Mouse (Mus musculus) liver, embryonic 13.5 days (tissue): ENCODE results near the gene Ppp1r12b. TPM values are rescaled to one million over a fixed set of nuclear protein-coding genes. Genes with fewer than 3 reads are reported as not detected.
A peak's percentile ranks its signal among the peaks of the same experiment; 100 is the strongest.

Source experiments
- ATAC-seq: fragments of 200-750 bp; cut with Nextera tagmentation; 2 replicates; pipeline ENCODE4 v1.8.0; 2017; ENCODE audit warnings: low read depth, mild to moderate bottlenecking, moderate number of reproducible peaks, moderate library complexity
- DNase-seq: peaks from one replicate; pipeline ENCODE4 v3.0.0; 2022
- H3K27ac ChIP-seq: fragments of 300-500 bp; sonication (generic); 2 replicates; pipeline ENCODE4 v1.5.1; 2015; ENCODE audit warnings: moderate library complexity, mild to moderate bottlenecking, inconsistent platforms
- H3K27me3 ChIP-seq: fragments of 300-500 bp; sonication (generic); 2 replicates; pipeline ENCODE4 v1.6.1; 2015; ENCODE audit warnings: mild to moderate bottlenecking, inconsistent platforms
- H3K36me3 ChIP-seq: fragments of 300-500 bp; sonication (generic); 2 replicates; pipeline ENCODE4 v1.6.1; 2015; ENCODE audit warnings: mild to moderate bottlenecking, inconsistent platforms
- H3K4me1 ChIP-seq: fragments of 300-500 bp; sonication (generic); replicated peaks from 2 replicates; pipeline ENCODE4 v1.6.1; 2015; ENCODE audit warnings: inconsistent platforms
- H3K4me2 ChIP-seq: fragments of 300-500 bp; sonication (generic); 2 replicates; pipeline ENCODE4 v1.6.1; 2015; ENCODE audit warnings: inconsistent platforms, mild to moderate bottlenecking, moderate library complexity
- H3K4me3 ChIP-seq: fragments of 300-500 bp; sonication (generic); replicated peaks from 2 replicates; pipeline ENCODE4 v1.5.1; 2015; ENCODE audit warnings: mild to moderate bottlenecking, inconsistent platforms
- H3K9ac ChIP-seq: fragments of 300-500 bp; sonication (generic); 2 replicates; pipeline ENCODE4 v1.6.1; 2015; ENCODE audit warnings: mild to moderate bottlenecking, inconsistent platforms
- H3K9me3 ChIP-seq: fragments of 300-500 bp; sonication (generic); replicated peaks from 2 replicates; pipeline ENCODE4 v1.6.1; 2016; ENCODE audit warnings: inconsistent platforms
- WGBS: fragments of 180-500 bp; shearing (Covaris S2); methylation state at CpG from one replicate; pipeline ENCODE4 v1.1.7; 2015; ENCODE audit not compliant: insufficient replicate concordance; 5-methylcytosine and 5-hydroxymethylcytosine counted together
- polyA plus RNA-seq: library from polyadenylated mRNA; unstranded; fragments of >200 nt; fragmentation: Nextera tagmentation; extraction: Ambion mirVana; gene quantifications from 2 replicates; pipeline ENCODE4 v1.2.1, GENCODE M21; 2015

The Ppp1r12b gene
- polyA plus RNA-seq, 1 experiment from 2014 or later = 2.2 TPM

DNA sequence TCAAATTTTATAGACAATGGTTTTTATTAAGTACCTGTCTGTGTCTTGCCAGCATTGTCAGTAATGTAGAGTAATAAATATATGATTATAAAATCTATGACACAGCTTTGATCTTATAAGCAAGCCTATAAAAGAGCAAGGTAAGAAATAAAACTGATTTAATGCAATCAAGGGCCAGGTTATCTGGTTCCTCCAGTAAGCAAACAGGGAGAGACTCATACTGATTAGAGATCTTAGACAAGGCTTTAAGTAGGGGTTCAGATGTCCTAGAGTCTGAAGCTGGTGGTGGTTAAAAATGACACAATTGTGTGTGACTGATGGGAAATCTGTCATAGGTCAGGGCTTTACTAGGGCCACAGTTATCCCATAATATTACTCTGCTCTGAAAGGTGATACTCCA, 164.3 kb downstream of the Ppp1r12b start:
- H3K4me3 ChIP-seq = no peak overlapping the region
- no peak overlapping the region for H3K9ac ChIP-seq
- no peaks in the 10 kb centered on the region for H3K36me3 ChIP-seq
- H3K9me3 ChIP-seq = no peaks in the 10 kb centered on the region
- ATAC-seq (no peak), DNase-seq (no peak)
- H3K27ac ChIP-seq = no peak overlapping the region
- H3K4me2 ChIP-seq = no peak overlapping the region
- H3K27me3 ChIP-seq = no peaks in the 10 kb centered on the region
- H3K4me1 ChIP-seq = peaks cover 10% of the 10 kb centered on the region

DNA sequence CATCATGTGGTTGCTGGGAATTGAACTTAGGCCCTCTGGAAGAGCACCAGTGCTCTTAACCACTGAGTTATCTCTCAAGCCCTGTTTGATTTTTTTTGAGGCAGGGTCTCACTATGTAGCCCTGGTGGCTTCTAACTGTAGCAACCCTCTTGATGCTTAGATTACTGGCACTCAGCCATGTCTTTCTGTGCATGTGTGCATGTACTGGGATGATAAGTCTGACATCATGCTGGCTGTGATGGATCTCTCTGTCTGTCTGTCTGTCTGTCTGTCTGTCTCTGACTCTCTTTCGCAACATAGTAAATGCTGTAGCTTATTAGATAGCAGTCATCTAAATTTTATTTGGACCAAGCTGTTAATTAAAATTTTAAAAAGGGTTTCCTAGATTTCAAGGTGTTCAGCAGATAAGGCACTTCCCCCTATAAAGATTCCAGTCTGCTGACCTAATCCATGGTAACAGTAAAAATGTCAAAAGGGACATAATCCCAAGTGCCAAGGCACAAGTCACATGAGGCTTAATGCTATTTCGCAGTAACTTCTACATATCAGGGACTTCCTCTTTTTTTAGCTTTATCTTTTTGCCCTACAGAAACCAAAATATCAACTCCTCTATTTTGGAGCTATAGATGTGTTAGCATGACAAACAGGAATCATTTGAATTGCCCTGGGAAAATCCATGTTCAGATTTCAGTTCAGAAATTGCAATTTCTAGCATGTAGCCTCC, 164.9 kb downstream of the Ppp1r12b start:
- DNase-seq (no peak), ATAC-seq (0 out of 2 replicates have a peak, but pooled peaks have one; percentile 41)
- no peak overlapping the region for H3K9ac ChIP-seq
- H3K27ac ChIP-seq = no peak overlapping the region
- H3K9me3 ChIP-seq = no peaks in the 10 kb centered on the region
- no peak overlapping the region for H3K4me3 ChIP-seq
- 29% methylated on average over 2 of the region's 2 CpGs for WGBS
- no peak overlapping the region for H3K4me2 ChIP-seq
- H3K4me1 ChIP-seq = peaks cover 10% of the 10 kb centered on the region
- no peaks in the 10 kb centered on the region for H3K36me3 ChIP-seq
- no peaks in the 10 kb centered on the region for H3K27me3 ChIP-seq

DNA sequence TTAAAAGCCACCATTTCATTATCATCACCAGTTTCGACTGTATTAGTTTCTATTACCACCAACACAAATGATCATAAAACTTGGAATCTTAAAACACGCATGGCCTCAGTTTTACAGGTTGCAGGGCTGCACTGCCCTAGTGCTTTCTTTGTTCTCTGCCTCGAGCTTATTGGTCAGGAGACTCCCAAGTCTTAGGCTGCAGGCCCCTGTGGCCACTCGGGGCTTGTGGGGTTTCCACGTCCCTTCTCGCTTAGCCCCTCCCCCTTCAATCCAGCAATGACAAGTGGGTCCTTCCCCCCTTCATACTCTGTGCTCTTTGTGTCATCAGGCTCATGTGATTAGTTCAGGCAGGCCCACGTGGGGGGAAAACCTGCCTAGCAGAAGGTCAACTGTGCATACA, 167.6 kb downstream of the Ppp1r12b start:
- WGBS = 66% methylated on average over 7 of the region's 7 CpGs
- H3K36me3 ChIP-seq = no peaks in the 10 kb centered on the region

DNA sequence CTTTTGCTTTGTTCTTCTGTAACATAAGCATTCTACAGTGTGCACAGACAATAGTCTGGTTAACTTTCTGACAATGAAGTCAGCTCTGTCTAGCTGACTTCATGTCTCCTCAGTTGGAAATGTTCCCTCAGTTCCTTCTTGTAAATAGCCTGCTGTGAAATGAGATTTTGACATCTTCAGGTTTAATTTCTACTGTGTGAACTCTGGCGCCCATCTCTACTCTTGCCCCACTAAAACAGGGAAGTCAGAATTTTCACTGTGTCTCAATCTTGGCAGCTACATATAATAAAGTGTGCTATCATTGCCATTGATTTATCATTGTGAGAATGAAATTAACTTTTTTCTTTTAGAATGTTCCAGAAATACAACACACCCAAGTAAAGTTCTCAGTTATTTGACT, 170.8 kb downstream of the Ppp1r12b start:
- Histone ChIP-seq H3K4me2 (no peak overlapping the region), H3K4me3 (no peak overlapping the region), H3K27me3 (no peaks in the 10 kb centered on the region), H3K36me3 (no peaks in the 10 kb centered on the region), H3K9me3 (no peaks in the 10 kb centered on the region), H3K9ac (no peak overlapping the region), H3K4me1 (0 out of 2 replicates have a peak, but pooled peaks cover 3% of the 10 kb centered on the region), H3K27ac (no peak overlapping the region)
- WGBS = 66% methylated on average over 1 of the region's 1 CpGs
- DNase-seq = no peak
- ATAC-seq = no peak

More for the DNA sequence above, 167.6 kb downstream of the Ppp1r12b start:
- no peaks in the 10 kb centered on the region for H3K9me3 ChIP-seq
- no peaks in the 10 kb centered on the region for H3K27me3 ChIP-seq
- DNase-seq = no peak
- no peak overlapping the region for H3K27ac ChIP-seq
- no peak overlapping the region for H3K9ac ChIP-seq
- H3K4me3 ChIP-seq = no peak overlapping the region
- H3K4me2 ChIP-seq = no peak overlapping the region
- peaks cover 13% of the 10 kb centered on the region for H3K4me1 ChIP-seq
- ATAC-seq = no peak

DNA sequence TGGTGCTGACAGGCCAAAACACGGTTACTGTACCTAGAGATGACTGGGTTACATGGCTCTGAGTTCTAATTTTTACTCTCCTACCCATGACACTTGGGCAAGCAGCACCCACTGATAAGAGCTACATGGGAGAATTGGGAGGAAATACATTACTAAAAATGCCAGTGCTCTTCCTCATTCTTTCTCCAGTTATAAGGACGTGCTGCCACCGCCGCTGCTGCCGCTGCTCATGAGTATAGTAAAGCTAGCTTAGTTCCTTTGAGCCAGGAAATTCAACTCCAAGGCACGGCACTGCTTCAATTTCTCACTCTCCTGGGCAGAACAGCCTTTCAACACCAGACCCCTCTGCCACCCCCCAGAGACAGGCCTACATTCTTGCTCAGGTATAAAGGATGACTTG, 171.3 kb downstream of the Ppp1r12b start:
- Histone ChIP-seq H3K27me3 (no peaks in the 10 kb centered on the region), H3K4me1 (0 out of 2 replicates have a peak, but pooled peaks cover 3% of the 10 kb centered on the region), H3K9ac (no peak overlapping the region), H3K9me3 (no peaks in the 10 kb centered on the region), H3K4me2 (no peak overlapping the region), H3K36me3 (no peaks in the 10 kb centered on the region), H3K27ac (no peak overlapping the region), H3K4me3 (no peak overlapping the region)
- DNase-seq = no peak
- WGBS = 74% methylated on average over 6 of the region's 6 CpGs
- ATAC-seq = no peak

DNA sequence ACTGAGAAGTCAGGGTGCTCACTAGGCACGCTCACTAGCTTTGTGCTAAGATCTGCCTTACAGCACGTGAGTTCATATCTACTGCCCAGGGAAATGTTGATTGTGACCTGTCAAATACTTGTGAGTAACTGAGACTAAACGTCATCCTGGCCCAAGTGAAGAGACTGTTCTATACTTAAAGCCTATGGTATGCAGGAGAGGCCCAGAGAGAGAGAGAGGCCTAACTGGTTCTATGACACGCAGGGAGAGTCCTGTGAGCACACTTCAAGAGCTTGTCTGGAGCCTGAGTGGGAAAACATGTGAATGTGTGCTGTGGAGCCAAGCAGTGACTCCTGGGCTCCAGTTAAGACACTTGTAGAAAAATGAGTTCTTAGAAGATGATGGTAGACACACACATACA, 171.8 kb downstream of the Ppp1r12b start:
- ATAC-seq = no peak
- H3K9me3 ChIP-seq = no peaks in the 10 kb centered on the region
- H3K9ac ChIP-seq = no peak overlapping the region
- H3K4me3 ChIP-seq = no peak overlapping the region
- H3K4me2 ChIP-seq = no peak overlapping the region
- H3K36me3 ChIP-seq = no peaks in the 10 kb centered on the region
- no peaks in the 10 kb centered on the region for H3K27me3 ChIP-seq
- no peak overlapping the region for H3K27ac ChIP-seq
- 0 out of 2 replicates have a peak, but pooled peaks cover 3% of the 10 kb centered on the region for H3K4me1 ChIP-seq
- WGBS = 65% methylated on average over 4 of the region's 4 CpGs
- no peak for DNase-seq

DNA sequence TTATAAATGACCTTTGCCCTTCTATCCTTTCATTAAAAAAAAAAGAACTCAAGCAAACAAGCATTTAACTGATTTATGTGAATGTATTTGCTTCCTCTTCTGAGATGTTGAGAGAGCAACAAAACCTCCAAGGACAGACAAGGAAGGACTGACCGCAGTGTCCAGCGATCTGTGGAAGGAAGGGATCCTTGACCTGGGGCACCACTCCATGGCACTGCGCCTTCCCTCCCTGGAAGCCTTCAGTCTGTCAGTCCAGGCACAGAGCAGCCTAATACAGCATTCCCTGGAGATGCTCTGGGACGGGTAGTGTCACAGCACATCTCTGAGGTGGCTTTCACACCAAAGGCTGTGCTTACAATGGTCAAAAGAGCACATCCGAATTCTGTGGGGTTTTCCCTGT, 172.9 kb downstream of the Ppp1r12b start:
- WGBS = 74% methylated on average over 5 of the region's 5 CpGs
- Histone ChIP-seq H3K9ac (no peak overlapping the region), H3K9me3 (no peaks in the 10 kb centered on the region), H3K4me3 (no peak overlapping the region), H3K4me2 (no peak overlapping the region), H3K27ac (no peak overlapping the region), H3K27me3 (no peaks in the 10 kb centered on the region), H3K4me1 (peaks cover 7% of the 10 kb centered on the region; the same call in 1 of the 2 replicates), H3K36me3 (no peaks in the 10 kb centered on the region)
- no peak for DNase-seq
- no peak for ATAC-seq

DNA sequence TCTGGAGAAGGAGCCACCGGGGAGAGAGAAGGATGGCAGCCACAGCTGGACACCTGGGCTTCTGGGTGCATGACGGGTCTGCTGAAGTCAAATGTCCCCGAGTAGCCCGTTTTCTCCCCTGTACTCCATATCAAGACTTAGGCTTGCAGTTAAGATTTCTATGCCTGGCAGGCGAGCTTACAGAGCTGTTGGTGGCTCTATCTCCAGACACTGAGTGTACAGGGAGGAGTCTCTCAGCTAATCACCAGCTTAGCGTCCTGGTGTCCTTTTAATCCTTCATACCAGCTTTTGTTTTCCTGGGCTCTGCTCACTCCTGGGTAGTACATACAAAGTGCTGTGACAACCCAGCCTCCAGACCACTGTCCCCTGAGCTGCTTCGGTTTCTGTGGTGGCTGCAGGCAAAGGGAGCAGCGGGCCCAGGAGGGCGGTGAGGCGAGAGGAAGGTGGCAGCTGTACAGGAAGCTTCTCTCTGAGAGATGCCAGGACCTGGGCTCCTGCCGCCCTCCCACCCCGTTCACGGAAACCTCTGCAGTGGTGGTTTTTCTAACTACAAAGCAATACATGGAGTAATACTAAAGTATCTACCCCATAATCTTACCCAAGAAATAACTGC, 177.7 kb downstream of the Ppp1r12b start:
- H3K4me3 ChIP-seq = no peak overlapping the region
- H3K9me3 ChIP-seq = no peaks in the 10 kb centered on the region
- peaks cover 8% of the 10 kb centered on the region; the same call in 1 of the 2 replicates for H3K36me3 ChIP-seq
- no peak overlapping the region for H3K4me2 ChIP-seq
- no peak overlapping the region for H3K27ac ChIP-seq
- no peak overlapping the region; the same call in 1 of the 2 replicates for H3K9ac ChIP-seq
- ATAC-seq (peak; percentile 53; the same call in 1 of the 2 replicates), DNase-seq (no peak)
- peaks cover 18% of the 10 kb centered on the region; the same call in 1 of the 2 replicates for H3K4me1 ChIP-seq
- no peaks in the 10 kb centered on the region for H3K27me3 ChIP-seq
- WGBS = 59% methylated on average over 13 of the region's 13 CpGs

DNA sequence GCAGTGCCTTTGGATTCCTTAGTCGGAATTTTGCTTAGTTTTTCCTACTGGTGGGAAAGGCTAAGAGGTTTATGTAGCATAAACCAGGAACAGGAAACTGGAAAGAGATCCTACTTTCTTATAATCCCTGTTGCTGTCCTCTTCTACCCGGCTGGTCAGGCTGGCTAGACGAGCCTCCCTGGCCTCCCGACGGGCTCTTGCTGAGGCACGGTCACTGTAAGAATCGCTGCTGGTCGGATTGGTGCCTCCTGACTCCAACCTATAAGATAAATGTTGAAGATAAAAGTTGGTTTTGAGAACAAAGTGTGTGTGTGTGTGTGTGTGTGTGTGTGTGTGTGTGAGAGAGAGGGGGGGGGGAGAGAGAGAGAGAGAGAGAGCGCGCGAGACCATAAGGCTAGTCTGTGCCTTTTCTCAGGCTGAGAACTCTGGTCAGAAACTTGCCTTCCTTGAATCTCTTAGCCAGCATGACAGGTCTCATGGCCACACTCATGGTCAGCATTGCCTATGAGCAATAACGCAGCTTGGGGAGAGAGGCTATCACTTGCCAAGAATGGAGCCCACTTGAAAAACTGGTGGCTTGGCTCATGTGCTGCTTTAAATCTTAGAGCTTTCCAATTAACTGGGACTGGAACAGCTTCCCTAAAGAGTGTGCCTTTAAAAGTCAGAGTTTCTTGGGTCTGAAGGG, 178.4 kb downstream of the Ppp1r12b start:
- no peak overlapping the region for H3K4me2 ChIP-seq
- WGBS = 79% methylated on average over 12 of the region's 12 CpGs
- no peak overlapping the region for H3K27ac ChIP-seq
- no peaks in the 10 kb centered on the region for H3K27me3 ChIP-seq
- H3K4me3 ChIP-seq = no peak overlapping the region
- ATAC-seq (no peak), DNase-seq (no peak)
- H3K9me3 ChIP-seq = no peaks in the 10 kb centered on the region
- H3K4me1 ChIP-seq = peaks cover 18% of the 10 kb centered on the region; the same call in 1 of the 2 replicates
- peaks cover 8% of the 10 kb centered on the region; the same call in 1 of the 2 replicates for H3K36me3 ChIP-seq
- no peak overlapping the region for H3K9ac ChIP-seq

DNA sequence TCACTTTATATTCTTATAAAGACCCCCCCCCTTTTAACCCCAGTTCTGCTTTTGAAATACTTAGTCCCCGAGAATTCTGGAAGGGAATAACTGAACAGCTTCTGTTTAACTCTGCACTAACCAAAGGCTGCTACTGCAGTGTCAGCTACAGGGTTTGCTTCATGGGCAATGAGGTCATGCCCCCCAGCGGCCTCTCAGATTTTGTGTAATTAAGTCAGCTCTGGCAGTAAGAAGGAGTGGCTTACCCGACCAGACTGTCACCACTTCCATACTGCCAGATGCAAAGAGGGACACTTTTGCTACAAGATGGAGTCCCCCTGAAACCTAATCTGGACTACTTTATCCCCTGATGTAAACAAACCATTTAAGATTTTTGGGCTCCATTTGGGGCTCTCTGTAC, 180.1 kb downstream of the Ppp1r12b start:
- DNase-seq = no peak
- Histone ChIP-seq H3K36me3 (peaks cover 8% of the 10 kb centered on the region; the same call in 1 of the 2 replicates), H3K27ac (no peak overlapping the region), H3K4me3 (no peak overlapping the region), H3K9me3 (no peaks in the 10 kb centered on the region), H3K9ac (no peak overlapping the region), H3K27me3 (no peaks in the 10 kb centered on the region), H3K4me1 (peaks cover 26% of the 10 kb centered on the region), H3K4me2 (no peak overlapping the region)
- WGBS = 67% methylated on average over 3 of the region's 3 CpGs
- no peak for ATAC-seq

DNA sequence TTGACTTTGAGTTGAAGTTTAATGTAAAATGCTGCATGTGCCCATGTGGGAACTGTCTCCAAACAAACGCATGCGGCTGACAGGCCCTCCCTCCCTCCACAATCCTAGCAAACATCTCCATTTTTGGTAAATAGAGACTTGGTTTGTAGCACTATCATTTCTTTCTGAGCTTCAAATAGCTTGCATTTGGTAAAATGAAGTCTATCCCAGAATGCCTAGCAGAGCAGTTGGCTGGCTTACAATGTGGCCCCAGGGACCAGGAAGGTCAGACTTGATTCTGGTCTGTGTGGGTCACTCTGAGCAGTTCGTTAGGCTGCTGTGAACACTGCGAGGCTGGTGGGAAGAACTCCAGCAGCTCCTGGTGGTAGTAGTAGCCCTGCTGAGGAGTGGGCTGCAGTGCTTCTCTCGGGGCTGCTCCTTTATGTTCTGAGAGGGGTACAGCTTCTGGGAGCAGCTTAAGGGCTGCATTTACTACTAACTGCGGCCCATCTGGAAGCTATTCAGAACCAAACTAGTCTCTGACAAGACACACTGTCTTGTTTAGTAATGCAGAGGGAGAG, 180.9 kb downstream of the Ppp1r12b start:
- no peak overlapping the region for H3K4me2 ChIP-seq
- H3K9me3 ChIP-seq = no peaks in the 10 kb centered on the region
- DNase-seq (no peak), ATAC-seq (no peak)
- WGBS = 70% methylated on average over 6 of the region's 6 CpGs
- peaks cover 8% of the 10 kb centered on the region; the same call in 1 of the 2 replicates for H3K36me3 ChIP-seq
- peaks cover 26% of the 10 kb centered on the region for H3K4me1 ChIP-seq
- H3K4me3 ChIP-seq = no peak overlapping the region
- H3K9ac ChIP-seq = no peak overlapping the region
- no peaks in the 10 kb centered on the region for H3K27me3 ChIP-seq
- no peak overlapping the region; the same call in 1 of the 2 replicates for H3K27ac ChIP-seq
